In the genomic region with DNA sequence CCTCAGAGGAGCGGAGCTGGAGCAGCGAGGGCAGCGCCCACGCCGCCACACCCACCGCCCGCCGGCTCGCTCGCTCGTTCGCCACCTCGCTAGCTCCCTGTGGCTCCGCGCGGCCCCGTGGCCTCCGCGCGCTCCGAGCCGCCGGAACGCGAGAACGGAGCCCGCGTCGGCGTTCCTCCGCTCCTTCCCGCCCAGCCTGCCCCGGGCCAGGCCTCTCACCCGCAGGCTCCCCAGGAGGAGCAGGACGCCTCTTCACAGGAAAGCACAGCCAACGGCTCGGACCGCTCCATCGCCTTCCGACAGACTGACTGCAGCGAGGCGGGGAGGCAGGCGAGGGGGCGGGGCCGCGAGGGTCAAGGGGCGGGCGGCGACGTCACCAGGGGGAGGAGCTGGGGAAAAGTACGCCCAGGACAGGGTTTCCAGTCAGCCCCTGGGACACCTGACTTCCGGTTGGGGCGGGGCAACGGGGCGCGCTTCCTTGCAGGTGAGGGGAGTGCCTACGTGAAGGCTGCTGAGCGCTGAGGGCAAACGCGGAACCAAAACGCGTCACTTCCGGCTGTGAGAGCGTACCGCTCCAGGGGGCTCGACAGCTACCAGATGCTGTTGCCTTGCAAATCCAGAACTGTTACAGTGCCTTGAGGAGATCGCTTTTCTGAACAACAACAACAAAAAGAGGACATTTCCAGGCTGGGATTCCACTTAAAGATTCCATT, we compare ENCODE assay signal across 8 mouse cellular contexts. TPM values are rescaled to one million over a fixed set of nuclear protein-coding genes. Genes with fewer than 3 reads are reported as not detected.
A peak's percentile ranks its signal among the peaks of the same experiment; 100 is the strongest.
DNase-seq lines count a peak whose midpoint lies in the region; ATAC-seq and TF ChIP-seq lines count a peak whose summit lies in the region.

Gene Uba6, minus strand, starts transcription at position 355 of the 713 bp plus-strand sequence.

- peaks cover 7 to 15% of the 10 kb centered on the region in 2 experiments for H3K36me3 ChIP-seq in CH12.LX (replicated peaks in 1 of 2; ENCODE audit: control insufficient read depth in 1 of 2, insufficient read depth in 1 of 2, low read length in 1 of 2)
- H3K36me3 ChIP-seq in forebrain, embryonic 11.5 days (ENCODE audit: control insufficient read depth, insufficient read depth, low read length): no peaks in the 10 kb centered on the region
- no peaks in the 10 kb centered on the region for H3K36me3 ChIP-seq in heart, embryonic 16.5 days (ENCODE audit: control insufficient read depth, insufficient read depth)
- peaks cover 9% of the 10 kb centered on the region; the same call in 1 of the 2 replicates for H3K36me3 ChIP-seq in liver, embryonic 15.5 days (replicated peaks)
- H3K36me3 ChIP-seq in neural tube, embryonic 12.5 days: peaks cover 4% of the 10 kb centered on the region; the same call in 1 of the 2 replicates

- TF ChIP-seq RAD21 in CH12.LX (IDR thresholded peaks at IDR 0.05; ENCODE audit: low read depth, low read length): no peak

- no peak for TF ChIP-seq CTCF in CH12.LX (conservative IDR thresholded peaks at IDR 0.05 in 1 of 2, IDR thresholded peaks at IDR 0.05 in 1 of 2; ENCODE audit: low read depth in 2 of 2, low read length in 2 of 2)

- H3K9me3 ChIP-seq in CH12.LX (replicated peaks; ENCODE audit: low read length): no peaks in the 10 kb centered on the region
- no peaks in the 10 kb centered on the region for H3K9me3 ChIP-seq in forebrain, embryonic 11.5 days (ENCODE audit: control insufficient read depth, low read length)
- H3K9me3 ChIP-seq in heart, embryonic 16.5 days (replicated peaks; ENCODE audit: control insufficient read depth, low read length): no peaks in the 10 kb centered on the region
- no peaks in the 10 kb centered on the region for H3K9me3 ChIP-seq in liver, embryonic 15.5 days (replicated peaks)
- no peaks in the 10 kb centered on the region for H3K9me3 ChIP-seq in neural tube, embryonic 12.5 days

- in situ Hi-C loops in CH12.LX (cut with MboI; ENCODE audit: low pct_ligation_motif_present, low pct_unique_long_range_greater_than_20kb, low sequenced_read_pairs): no loop called here

- peak within 1 kb of the TSS; percentile 51 for H3K27ac ChIP-seq in CH12.LX (ENCODE audit: insufficient read depth, low read depth)
- peak within 1 kb of the TSS; percentile 85 for H3K27ac ChIP-seq in forebrain, embryonic 11.5 days (ENCODE audit: low read depth, low read length)
- peak within 1 kb of the TSS; percentile 96 for H3K27ac ChIP-seq in heart, embryonic 16.5 days (ENCODE audit: low read length)
- peak within 1 kb of the TSS; percentile 94 for H3K27ac ChIP-seq in liver, embryonic 15.5 days (replicated peaks)
- H3K27ac ChIP-seq in neural tube, embryonic 12.5 days: peak within 1 kb of the TSS; percentile 93

- under 1% methylated on average over 62 of the region's 67 CpGs for WGBS in forebrain, embryonic 11.5 days
- under 1% methylated on average over 67 of the region's 67 CpGs for WGBS in heart, embryonic 16.5 days
- WGBS in liver, embryonic 15.5 days (ENCODE audit: insufficient replicate concordance): under 1% methylated on average over 67 of the region's 67 CpGs
- WGBS in neural tube, embryonic 12.5 days: under 1% methylated on average over 67 of the region's 67 CpGs

- ATAC-seq in forebrain, embryonic 11.5 days (replicated peaks; ENCODE audit: low FRiP score): peak; percentile 99
- ATAC-seq in heart, embryonic 16.5 days (replicated peaks; ENCODE audit: extremely low read depth, insufficient read depth, low FRiP score): peak; percentile 99
- ATAC-seq in liver, embryonic 15.5 days (ENCODE audit: insufficient read depth): peak; percentile 99
- peak; percentile 99 for ATAC-seq in neural tube, embryonic 12.5 days (ENCODE audit: low FRiP score, low read depth)

- peak; percentile 99 for DNase-seq in CH12.LX (ENCODE audit: extremely low read depth)
- DNase-seq in c-Kit-positive CD71-positive TER-119-negative erythroid progenitor cells, embryonic 14.5 days (ENCODE audit: low read depth): peak; percentile 98
- DNase-seq in forebrain, embryonic 11.5 days (ENCODE audit: low spot score): peak; percentile 100
- DNase-seq in kidney, postnatal 36 days: peak; percentile 99 to 100
- DNase-seq in telencephalon, adult 2 months (ENCODE audit: low read depth, low spot score): peak; percentile 98

- TF ChIP-seq EP300 in CH12.LX (IDR thresholded peaks at IDR 0.05; ENCODE audit: low read length): no peak

- dilution Hi-C loops in CH12.LX (cut with MboI; ENCODE audit: extremely low pct_ligation_motif_present, extremely low pct_unique_long_range_greater_than_20kb, low sequenced_read_pairs): no loop called here

- H3K27me3 ChIP-seq in CH12.LX (replicated peaks): no peaks in the 10 kb centered on the region
- no peaks in the 10 kb centered on the region for H3K27me3 ChIP-seq in forebrain, embryonic 11.5 days (ENCODE audit: control insufficient read depth, insufficient read depth, low read length)
- no peaks in the 10 kb centered on the region for H3K27me3 ChIP-seq in heart, embryonic 16.5 days (ENCODE audit: control insufficient read depth, insufficient read depth, low read length)
- no peaks in the 10 kb centered on the region; the same call in 1 of the 2 replicates for H3K27me3 ChIP-seq in liver, embryonic 15.5 days
- H3K27me3 ChIP-seq in neural tube, embryonic 12.5 days (replicated peaks): no peaks in the 10 kb centered on the region

- peaks cover 3% of the 10 kb centered on the region; the same call in 1 of the 2 replicates for H3K79me2 ChIP-seq in CH12.LX (replicated peaks; ENCODE audit: control insufficient read depth, extremely low read depth, insufficient read depth, poor library complexity, severe bottlenecking)

- H3K4me2 ChIP-seq in CH12.LX (ENCODE audit: insufficient read depth, low read depth, poor library complexity, severe bottlenecking): peak within 1 kb of the TSS; percentile 97
- peak within 1 kb of the TSS; percentile 61 for H3K4me2 ChIP-seq in forebrain, embryonic 11.5 days (ENCODE audit: low read depth, low read length, severe bottlenecking)
- peak within 1 kb of the TSS; percentile 79 for H3K4me2 ChIP-seq in heart, embryonic 16.5 days (ENCODE audit: low read depth, low read length)
- peak within 1 kb of the TSS; percentile 90 for H3K4me2 ChIP-seq in liver, embryonic 15.5 days
- H3K4me2 ChIP-seq in neural tube, embryonic 12.5 days (replicated peaks): peak within 1 kb of the TSS; percentile 83

- TF ChIP-seq POLR2A in CH12.LX (IDR thresholded peaks at IDR 0.05; ENCODE audit: low read depth, low read length): peak; percentile 93

- H3K9ac ChIP-seq in CH12.LX (ENCODE audit: insufficient read depth, low read depth): peak within 1 kb of the TSS; percentile 77
- peak within 1 kb of the TSS; percentile 84 for H3K9ac ChIP-seq in forebrain, embryonic 11.5 days (ENCODE audit: low read length)
- peak within 1 kb of the TSS; percentile 87 for H3K9ac ChIP-seq in heart, embryonic 16.5 days (ENCODE audit: low read length)
- H3K9ac ChIP-seq in liver, embryonic 15.5 days: peak within 1 kb of the TSS; percentile 79
- peak within 1 kb of the TSS; percentile 77 for H3K9ac ChIP-seq in neural tube, embryonic 12.5 days

- H3K4me1 ChIP-seq in CH12.LX (ENCODE audit: control insufficient read depth in 1 of 2, insufficient read depth in 2 of 2): peaks cover 0 to 14% of the 10 kb centered on the region in 2 experiments; a peak in 2 of 4 replicates
- no peaks in the 10 kb centered on the region for H3K4me1 ChIP-seq in forebrain, embryonic 11.5 days (replicated peaks; ENCODE audit: control insufficient read depth, insufficient read depth, low read length)
- peaks cover 6% of the 10 kb centered on the region for H3K4me1 ChIP-seq in heart, embryonic 16.5 days (ENCODE audit: control insufficient read depth, insufficient read depth, low read length)
- H3K4me1 ChIP-seq in liver, embryonic 15.5 days (replicated peaks): peaks cover 18% of the 10 kb centered on the region
- peaks cover 7% of the 10 kb centered on the region; the same call in 1 of the 2 replicates for H3K4me1 ChIP-seq in neural tube, embryonic 12.5 days

- H3K4me3 ChIP-seq in CH12.LX (replicated peaks in 1 of 3; ENCODE audit: low read depth in 2 of 3, low read length in 2 of 3, poor library complexity in 1 of 3): peak within 1 kb of the TSS; percentile 88 to 94 (median 92)
- H3K4me3 ChIP-seq in forebrain, embryonic 11.5 days (ENCODE audit: low read depth, low read length): peak within 1 kb of the TSS; percentile 76
- H3K4me3 ChIP-seq in heart, embryonic 16.5 days (ENCODE audit: low read length): peak within 1 kb of the TSS; percentile 91
- peak within 1 kb of the TSS; percentile 96 for H3K4me3 ChIP-seq in liver, embryonic 15.5 days (replicated peaks)
- H3K4me3 ChIP-seq in neural tube, embryonic 12.5 days: peak within 1 kb of the TSS; percentile 81

TF ChIP-seq in CH12.LX, 34 proteins besides CTCF, POLR2A, EP300 and RAD21 (continues in another document):
- TF ChIP-seq ELF1 (IDR thresholded peaks at IDR 0.05; ENCODE audit: low read depth, low read length): peak; percentile 97
- peak; percentile 82; the same call in 1 of the 2 replicates for TF ChIP-seq TCF12 (IDR thresholded peaks at IDR 0.05; ENCODE audit: low read depth, low read length)
- TF ChIP-seq E2F4 (IDR thresholded peaks at IDR 0.05; ENCODE audit: insufficient replicate concordance, low read depth, low read length): no peak
- peak; percentile 24; the same call in 1 of the 2 replicates for TF ChIP-seq MEF2A (IDR thresholded peaks at IDR 0.05; ENCODE audit: borderline replicate concordance, low read depth, low read length)
- TF ChIP-seq MAX (IDR thresholded peaks at IDR 0.05; ENCODE audit: low read length): peak; percentile 5; the same call in 1 of the 2 replicates
- TF ChIP-seq RCOR1 (conservative IDR thresholded peaks at IDR 0.05; ENCODE audit: low read depth, low read length): no peak
- no peak for TF ChIP-seq ZNF384 (IDR thresholded peaks at IDR 0.05; ENCODE audit: low read depth, low read length)
- no peak for TF ChIP-seq JUND (conservative IDR thresholded peaks at IDR 0.05; ENCODE audit: low read depth, low read length)
- TF ChIP-seq MYC (IDR thresholded peaks at IDR 0.05; ENCODE audit: low read depth, low read length): no peak; the same call in 1 of the 2 replicates
- TF ChIP-seq BHLHE40 (IDR thresholded peaks at IDR 0.05; ENCODE audit: low read depth, low read length): peak; percentile 44
- TF ChIP-seq NRF1 (IDR thresholded peaks at IDR 0.05; ENCODE audit: low read depth, low read length): 0 out of 2 replicates have a peak, but pooled peaks have one; percentile 23
- TF ChIP-seq USF2 (conservative IDR thresholded peaks at IDR 0.05; ENCODE audit: low read depth, low read length): peak; percentile 30; the same call in 1 of the 2 replicates

RNA-seq across cellular contexts. Expression of gene Uba6, which starts in this region (rescaled TPM):
- total RNA-seq in CH12.LX (2012; rRNA removed): 15.2 and 18.9 TPM in 2 replicates
- total RNA-seq in CH12.LX (2014; rRNA removed): 27.3 and 32.0 TPM in 2 replicates
- polyA plus RNA-seq in CH12.LX (2012; ENCODE audit: insufficient read length, low read depth): 15.6 and 15.9 TPM in 2 replicates
- polyA plus RNA-seq in forebrain, embryonic 11.5 days (2014; fragmentation: Nextera tagmentation; extraction: Ambion mirVana): 22.6 and 24.5 TPM in 2 replicates
- polyA plus RNA-seq in heart, embryonic 16.5 days (2015; fragmentation: Nextera tagmentation; extraction: Ambion mirVana): 7.1 and 7.7 TPM in 2 replicates
- 3.1 and 3.2 TPM in 2 replicates for polyA plus RNA-seq in liver, embryonic 15.5 days (2015; fragmentation: Nextera tagmentation; extraction: Ambion mirVana)
- 14.6 and 18.3 TPM in 2 replicates for polyA plus RNA-seq in neural tube, embryonic 12.5 days (2016; fragmentation: Nextera tagmentation; extraction: Ambion mirVana)

Comparison
In these comparisons a context has a peak if more than half of its experiments do, and no peak if none do; other contexts are left out.
1. Peak in every context shown above with its lines: DNase-seq, ATAC-seq, H3K4me3 ChIP-seq and H3K27ac ChIP-seq.